Mouse (Mus musculus) heart, postnatal 36 days (tissue): ENCODE data around the gene Lcn9. TPM values are rescaled to one million over a fixed set of nuclear protein-coding genes. Genes with fewer than 3 reads are reported as not detected.

Source experiments
- DNase-seq, 2 experiments: peaks; one replicate each; pipeline ENCODE4 v3.0.0; 2021 to 2022
- intact Hi-C: fragments of 180-260 bp; cut with DNase I; formaldehyde crosslinking; loops from one replicate; pipeline ENCODE4 v1.15.1; 2025
- total RNA-seq, 2 experiments: library from RNA; stranded (reverse); gene quantifications; 2 replicates each; pipeline ENCODE4 v1.2.3; 2021

The Lcn9 gene
- total RNA-seq, 2 experiments from 2014 or later, result not detected

- intact Hi-C loops, result no loop called here
- DNase-seq, result no peak
Observed at GRCm38 (mm10) chr2:25846516-25846915, 23.6 kb downstream of the Lcn9 start.

- intact Hi-C loops, result no loop called here
Observed at GRCm38 (mm10) chr2:25847226-25847625, 24.3 kb downstream of the Lcn9 start, which contains the start of gene Sohlh1. TSS of gene Sohlh1 (minus strand) at chr2:25847248.

DNA sequence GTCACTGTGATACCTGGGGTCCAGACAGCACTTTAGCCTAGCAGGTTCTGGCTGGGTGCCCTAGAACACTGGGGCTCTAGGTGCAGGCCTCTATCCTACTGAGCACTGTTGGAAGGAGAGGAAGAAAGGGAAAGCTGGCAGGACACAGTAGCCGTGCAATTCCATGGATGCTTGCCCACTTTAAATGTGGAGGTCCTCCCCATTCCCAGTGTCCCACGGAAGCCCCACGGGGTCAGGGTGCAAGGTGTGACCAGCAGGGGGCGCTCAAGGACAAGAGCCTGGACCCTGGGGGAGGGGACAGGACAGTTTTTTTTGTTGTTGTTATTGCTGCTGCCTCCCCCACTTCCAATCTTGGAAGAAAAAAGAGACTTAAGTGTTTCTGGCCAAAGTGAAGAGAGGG is 27.4 kb downstream of the Lcn9 start:
- intact Hi-C loops, result loop anchor here (5.0 kb wide), 1 partner anchor 292 kb away; no protein-coding TSS in a partner anchor
- DNase-seq, result peak; percentile 50 to 72

More at GRCm38 (mm10) chr2:25847226-25847625, 24.3 kb downstream of the Lcn9 start, which contains the start of gene Sohlh1:
- no peak for DNase-seq

GRCm38 (mm10) chr2:25852626-25853025 is 29.7 kb downstream of the Lcn9 start:
- peak; percentile 19 to 44 for DNase-seq

DNA sequence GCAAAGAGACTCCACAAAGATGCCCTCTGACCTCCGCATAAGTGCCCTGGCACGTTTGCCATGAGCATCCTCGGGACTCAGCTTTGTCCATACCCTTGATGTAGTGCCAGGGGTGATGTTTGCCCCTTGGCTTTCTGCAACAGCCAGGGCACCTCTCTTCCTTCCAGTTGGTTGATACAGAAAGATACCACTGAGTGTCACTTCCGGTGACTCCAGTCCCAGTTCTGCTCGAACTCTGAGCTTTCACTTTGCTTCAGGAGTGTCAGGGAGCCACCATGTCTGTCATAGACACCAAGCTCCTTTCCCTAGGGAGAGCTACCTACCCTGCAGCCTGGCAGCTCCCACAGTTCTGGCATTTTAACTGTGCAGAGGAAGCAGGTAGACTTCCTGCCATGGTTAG is 31.0 kb downstream of the Lcn9 start:
- intact Hi-C loops, result loop anchor here (5.0 kb wide), 1 partner anchor 288 kb away; no protein-coding TSS in a partner anchor
- no peak for DNase-seq

More at GRCm38 (mm10) chr2:25852626-25853025, 29.7 kb downstream of the Lcn9 start:
- intact Hi-C loops, result loop anchor here (5.0 kb wide), 1 partner anchor 290 kb away; no protein-coding TSS in a partner anchor

GRCm38 (mm10) chr2:25859891-25860290 is 36.9 kb downstream of the Lcn9 start:
- intact Hi-C loops, result no loop called here

DNA sequence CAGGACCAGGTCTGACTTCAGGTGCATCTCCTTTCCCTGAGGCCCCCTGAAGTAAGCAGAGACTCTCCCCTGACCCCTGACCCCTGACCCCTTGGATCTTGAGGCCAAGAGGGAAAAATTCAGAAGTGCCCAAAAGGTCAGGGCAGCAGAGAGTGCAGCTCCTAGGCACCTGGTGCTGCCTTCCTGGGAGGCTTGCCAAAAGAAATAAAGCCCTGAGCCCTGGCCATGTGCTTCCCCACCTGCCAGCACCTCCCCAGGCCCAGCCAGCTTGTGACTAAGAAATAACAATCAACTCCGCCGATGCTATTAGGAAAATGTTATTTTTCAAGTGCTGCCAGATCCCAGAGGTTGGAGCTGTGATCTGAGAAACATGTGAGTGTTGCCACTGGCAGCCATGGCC is 39.1 kb downstream of the Lcn9 start:
- DNase-seq, result no peak
- intact Hi-C loops, result no loop called here

More at GRCm38 (mm10) chr2:25859891-25860290, 36.9 kb downstream of the Lcn9 start:
- DNase-seq, result no peak

GRCm38 (mm10) chr2:25862696-25863270 is 39.8 kb downstream of the Lcn9 start:
- DNase-seq, result no peak
- intact Hi-C loops, result no loop called here

GRCm38 (mm10) chr2:25863337-25864131 is 40.6 kb downstream of the Lcn9 start, which contains the start of gene Kcnt1:
TSS of gene Kcnt1 (plus strand) at chr2:25863734.
- peak; percentile 15 to 29 for DNase-seq

DNA sequence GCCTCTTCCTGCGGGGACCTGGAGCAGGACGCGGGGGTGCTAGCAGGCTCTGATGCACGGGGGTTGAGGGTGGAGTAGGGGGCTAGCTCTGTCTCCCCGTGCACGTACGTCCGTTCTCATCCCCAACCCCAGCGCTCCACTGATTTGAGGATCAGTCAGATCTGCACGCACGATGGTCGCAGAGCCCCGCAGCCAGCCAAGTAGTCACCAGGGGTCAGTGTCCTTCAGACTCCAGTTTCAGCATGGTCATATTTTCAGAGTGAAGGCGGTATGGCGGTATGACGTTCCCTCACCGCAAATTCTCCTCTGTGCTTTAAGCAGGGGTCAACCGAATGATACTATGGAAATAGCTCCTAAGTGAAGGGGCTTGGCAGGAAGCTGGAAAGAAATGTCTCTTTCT is 41.3 kb downstream of the Lcn9 start:
- intact Hi-C loops, result no loop called here
- DNase-seq, result no peak

More at GRCm38 (mm10) chr2:25863337-25864131, 40.6 kb downstream of the Lcn9 start, which contains the start of gene Kcnt1:
- intact Hi-C loops, result no loop called here

- intact Hi-C loops, result no loop called here
- DNase-seq, result no peak
Observed at GRCm38 (mm10) chr2:25865412-25865811, 42.5 kb downstream of the Lcn9 start.

DNA sequence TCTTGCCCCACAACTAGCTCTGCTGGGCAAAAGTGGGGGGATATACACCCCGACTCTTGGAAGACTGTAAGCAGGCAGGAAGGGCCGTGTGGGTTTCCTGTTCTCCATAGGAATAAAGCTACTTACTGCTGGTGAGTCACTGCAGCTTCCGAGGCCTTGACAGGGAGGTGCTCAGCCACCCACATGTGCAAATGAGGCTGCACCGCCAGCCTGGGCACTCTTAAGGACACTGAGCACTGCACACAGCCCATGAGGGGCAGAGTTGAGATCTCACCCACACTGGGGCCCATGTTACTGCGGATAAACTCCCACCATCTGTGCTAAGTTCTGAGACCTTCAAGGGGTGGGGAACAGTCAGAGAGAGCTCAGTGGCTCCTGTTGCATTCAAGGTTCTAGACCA is 43.7 kb downstream of the Lcn9 start:
- intact Hi-C loops, result no loop called here
- DNase-seq, result no peak

Other genes with a start within 250 kb of the Lcn9 start
- gene Mamdc4, start 248.3 kb upstream of the Lcn9 start, total RNA-seq, result 1 to 10 TPM in 1 of 2 experiments, under 1 TPM in 1; 0.65 to 2.5 TPM
- 10 to 100 TPM; 64.1 to 67.4 TPM for gene Phpt1, start 247.9 kb upstream of the Lcn9 start, total RNA-seq
- gene Ajm1, start 241.4 kb upstream of the Lcn9 start, total RNA-seq, result under 1 TPM; 0.08 TPM
- gene Rabl6, start 214.6 kb upstream of the Lcn9 start, total RNA-seq, result 10 to 100 TPM; 60.9 to 62.5 TPM
- gene Ccdc183, start 205.5 kb upstream of the Lcn9 start, total RNA-seq, result not detected
- gene Tmem141, start 201.1 kb upstream of the Lcn9 start, total RNA-seq, result 10 to 100 TPM; 24.1 to 29.5 TPM
- 1 to 10 TPM; 5.2 to 7.5 TPM for gene Fcna, start 195.1 kb upstream of the Lcn9 start, total RNA-seq
- under 1 TPM in 1 of 2 experiments, not detected in 1; 0.73 TPM for gene Lcn8, start 170.0 kb upstream of the Lcn9 start, total RNA-seq
- gene Lcn5, start 165.2 kb upstream of the Lcn9 start, total RNA-seq, result not detected
- not detected for gene Lcn6, start 146.4 kb upstream of the Lcn9 start, total RNA-seq
- gene Lcn10, start 140.4 kb upstream of the Lcn9 start, total RNA-seq, result not detected
- not detected for gene Obp2a, start 123.1 kb upstream of the Lcn9 start, total RNA-seq
- gene Bmyc, start 116.4 kb upstream of the Lcn9 start, total RNA-seq, result 10 to 100 TPM; 12.2 to 13.4 TPM
- not detected for gene Obp2b, start 86.1 kb upstream of the Lcn9 start, total RNA-seq
- not detected for gene Lcn3, start 57.6 kb upstream of the Lcn9 start, total RNA-seq
- gene Lcn11, start 46.1 kb upstream of the Lcn9 start, total RNA-seq, result not detected
- gene Gm13539, start 40.9 kb upstream of the Lcn9 start, total RNA-seq, result not detected
- not detected for gene Glt6d1, start 7.3 kb upstream of the Lcn9 start, total RNA-seq
- not detected for gene Sohlh1, start 24.1 kb downstream of the Lcn9 start, total RNA-seq
- under 1 TPM; 0.22 to 0.27 TPM for gene Kcnt1, start 40.6 kb downstream of the Lcn9 start, total RNA-seq
- gene Camsap1, start 160.1 kb downstream of the Lcn9 start, total RNA-seq, result 10 to 100 TPM; 37.9 to 46.2 TPM
- 10 to 100 TPM; 84.8 to 97.5 TPM for gene Ubac1, start 198.6 kb downstream of the Lcn9 start, total RNA-seq